Mouse (Mus musculus) hindbrain, embryonic 12.5 days (tissue): ENCODE data around the gene Tenm3. TPM values are rescaled to one million over a fixed set of nuclear protein-coding genes. Genes with fewer than 3 reads are reported as not detected.

ENCODE experiments used
- ATAC-seq: fragments of 200-750 bp; cut with Nextera tagmentation; 2 replicates; pipeline ENCODE4 v1.8.0; 2017; ENCODE audit warnings: moderate TSS enrichment; ENCODE audit not compliant: low FRiP score
- H3K27ac ChIP-seq: fragments of 300-500 bp; sonication (generic); 2 replicates; pipeline ENCODE4 v1.5.1; 2016; ENCODE audit warnings: mild to moderate bottlenecking
- H3K27me3 ChIP-seq: fragments of 300-500 bp; sonication (generic); 2 replicates; pipeline ENCODE4 v1.6.1; 2016; ENCODE audit warnings: mild to moderate bottlenecking
- H3K36me3 ChIP-seq: fragments of 300-500 bp; sonication (generic); 2 replicates; pipeline ENCODE4 v1.6.1; 2016; ENCODE audit warnings: mild to moderate bottlenecking
- H3K4me1 ChIP-seq: fragments of 300-500 bp; sonication (generic); 2 replicates; pipeline ENCODE4 v1.6.1; 2016
- H3K4me2 ChIP-seq: fragments of 300-500 bp; sonication (generic); replicated peaks from 2 replicates; pipeline ENCODE4 v1.6.1; 2016; ENCODE audit warnings: mild to moderate bottlenecking
- H3K4me3 ChIP-seq: fragments of 300-500 bp; sonication (generic); 2 replicates; pipeline ENCODE4 v1.5.1; 2016; ENCODE audit warnings: mild to moderate bottlenecking
- H3K9ac ChIP-seq: fragments of 300-500 bp; sonication (generic); 2 replicates; pipeline ENCODE4 v1.6.1; 2016; ENCODE audit warnings: mild to moderate bottlenecking, moderate library complexity
- H3K9me3 ChIP-seq: fragments of 300-500 bp; sonication (generic); replicated peaks from 2 replicates; pipeline ENCODE4 v1.6.1; 2016; ENCODE audit warnings: mild to moderate bottlenecking
- WGBS: fragments of 180-500 bp; shearing (Covaris S2); methylation state at CpG from one replicate; pipeline ENCODE4 v1.1.7; 2016; 5-methylcytosine and 5-hydroxymethylcytosine counted together
- polyA plus RNA-seq: library from polyadenylated mRNA; unstranded; fragments of >200 nt; fragmentation: Nextera tagmentation; extraction: Ambion mirVana; gene quantifications from 2 replicates; pipeline ENCODE4 v1.2.1, GENCODE M21; 2016

The Tenm3 gene
- polyA plus RNA-seq, 1 experiment from 2014 or later: 52.8 TPM

GRCm38 (mm10) chr8:48638129-48638528 is 205.6 kb downstream of the Tenm3 start:
- Histone ChIP-seq H3K9me3 (no peaks in the 10 kb centered on the region), H3K9ac (no peak overlapping the region), H3K27me3 (no peaks in the 10 kb centered on the region), H3K4me2 (no peak overlapping the region), H3K36me3 (no peaks in the 10 kb centered on the region), H3K4me3 (no peak overlapping the region), H3K27ac (no peak overlapping the region), H3K4me1 (peaks cover 3% of the 10 kb centered on the region; the same call in 1 of the 2 replicates)
- ATAC-seq: no peak
- 79% methylated on average over 4 of the region's 4 CpGs for WGBS

GRCm38 (mm10) chr8:48636979-48637378 is 206.8 kb downstream of the Tenm3 start:
- no peaks in the 10 kb centered on the region for H3K36me3 ChIP-seq
- H3K27me3 ChIP-seq: no peaks in the 10 kb centered on the region
- no peaks in the 10 kb centered on the region for H3K9me3 ChIP-seq
- WGBS: 85% methylated on average over 5 of the region's 5 CpGs
- H3K4me3 ChIP-seq: no peak overlapping the region
- ATAC-seq: no peak
- no peak overlapping the region for H3K27ac ChIP-seq
- H3K9ac ChIP-seq: no peak overlapping the region
- H3K4me2 ChIP-seq: no peak overlapping the region
- peaks cover 3% of the 10 kb centered on the region; the same call in 1 of the 2 replicates for H3K4me1 ChIP-seq

- 72% methylated on average over 4 of the region's 4 CpGs for WGBS
- no peaks in the 10 kb centered on the region for H3K9me3 ChIP-seq
- H3K4me1 ChIP-seq: peaks cover 3% of the 10 kb centered on the region; the same call in 1 of the 2 replicates
- H3K36me3 ChIP-seq: no peaks in the 10 kb centered on the region
- no peaks in the 10 kb centered on the region for H3K27me3 ChIP-seq
- H3K4me2 ChIP-seq: no peak overlapping the region
- no peak overlapping the region for H3K27ac ChIP-seq
- no peak overlapping the region for H3K9ac ChIP-seq
- ATAC-seq: no peak
- no peak overlapping the region for H3K4me3 ChIP-seq
Observed at GRCm38 (mm10) chr8:48635815-48636214, 207.9 kb downstream of the Tenm3 start.

GRCm38 (mm10) chr8:48633426-48633825 is 210.3 kb downstream of the Tenm3 start:
- no peaks in the 10 kb centered on the region for H3K27me3 ChIP-seq
- ATAC-seq: no peak
- peaks cover 3% of the 10 kb centered on the region; the same call in 1 of the 2 replicates for H3K4me1 ChIP-seq
- H3K27ac ChIP-seq: no peak overlapping the region
- no peaks in the 10 kb centered on the region for H3K9me3 ChIP-seq
- no peak overlapping the region for H3K9ac ChIP-seq
- no peak overlapping the region for H3K4me3 ChIP-seq
- WGBS: 68% methylated on average over 8 of the region's 8 CpGs
- H3K36me3 ChIP-seq: no peaks in the 10 kb centered on the region
- H3K4me2 ChIP-seq: no peak overlapping the region

GRCm38 (mm10) chr8:48622517-48623153 is 221.1 kb downstream of the Tenm3 start:
- H3K9me3 ChIP-seq: no peaks in the 10 kb centered on the region
- H3K27ac ChIP-seq: no peak overlapping the region
- H3K4me2 ChIP-seq: no peak overlapping the region
- H3K9ac ChIP-seq: no peak overlapping the region
- ATAC-seq: no peak
- H3K27me3 ChIP-seq: no peaks in the 10 kb centered on the region
- no peak overlapping the region for H3K4me3 ChIP-seq
- H3K36me3 ChIP-seq: no peaks in the 10 kb centered on the region
- WGBS: 82% methylated on average over 11 of the region's 11 CpGs
- H3K4me1 ChIP-seq: no peaks in the 10 kb centered on the region

GRCm38 (mm10) chr8:48615088-48615487 is 228.7 kb downstream of the Tenm3 start:
- no peak for ATAC-seq
- Histone ChIP-seq H3K36me3 (no peaks in the 10 kb centered on the region), H3K4me1 (peaks cover 21% of the 10 kb centered on the region), H3K9me3 (no peaks in the 10 kb centered on the region), H3K9ac (no peak overlapping the region), H3K27ac (no peak overlapping the region), H3K4me2 (no peak overlapping the region), H3K4me3 (no peak overlapping the region), H3K27me3 (no peaks in the 10 kb centered on the region)
- WGBS: 19% methylated on average over 8 of the region's 8 CpGs

GRCm38 (mm10) chr8:48611934-48612512 is 231.7 kb downstream of the Tenm3 start:
- no peak overlapping the region for H3K27ac ChIP-seq
- no peaks in the 10 kb centered on the region for H3K27me3 ChIP-seq
- ATAC-seq: no peak
- H3K36me3 ChIP-seq: no peaks in the 10 kb centered on the region
- H3K4me3 ChIP-seq: no peak overlapping the region
- H3K4me1 ChIP-seq: peaks cover 21% of the 10 kb centered on the region
- 80% methylated on average over 10 of the region's 10 CpGs for WGBS
- H3K4me2 ChIP-seq: no peak overlapping the region
- H3K9me3 ChIP-seq: no peaks in the 10 kb centered on the region
- no peak overlapping the region for H3K9ac ChIP-seq

- Histone ChIP-seq H3K9me3 (no peaks in the 10 kb centered on the region), H3K27ac (peak overlapping the region; percentile 55; the same call in 1 of the 2 replicates), H3K4me3 (no peak overlapping the region), H3K4me1 (peaks cover 21% of the 10 kb centered on the region), H3K27me3 (no peaks in the 10 kb centered on the region), H3K36me3 (no peaks in the 10 kb centered on the region), H3K9ac (no peak overlapping the region), H3K4me2 (peak overlapping the region; percentile 15; the same call in 1 of the 2 replicates)
- WGBS: 44% methylated on average over 12 of the region's 12 CpGs
- ATAC-seq: peak; percentile 75; the same call in 1 of the 2 replicates
Observed at GRCm38 (mm10) chr8:48611126-48611525, 232.6 kb downstream of the Tenm3 start.

- peak overlapping the region; percentile 55; the same call in 1 of the 2 replicates for H3K27ac ChIP-seq
- WGBS: 67% methylated on average over 6 of the region's 6 CpGs
- peaks cover 18% of the 10 kb centered on the region for H3K4me1 ChIP-seq
- H3K9me3 ChIP-seq: no peaks in the 10 kb centered on the region
- no peaks in the 10 kb centered on the region for H3K27me3 ChIP-seq
- no peak overlapping the region for H3K4me2 ChIP-seq
- H3K4me3 ChIP-seq: no peak overlapping the region
- no peak overlapping the region for H3K9ac ChIP-seq
- no peaks in the 10 kb centered on the region for H3K36me3 ChIP-seq
- no peak for ATAC-seq
Observed at GRCm38 (mm10) chr8:48610316-48610715, 233.4 kb downstream of the Tenm3 start.

- H3K4me2 ChIP-seq: no peak overlapping the region
- H3K4me1 ChIP-seq: peaks cover 17% of the 10 kb centered on the region
- H3K36me3 ChIP-seq: no peaks in the 10 kb centered on the region
- no peak for ATAC-seq
- no peaks in the 10 kb centered on the region for H3K9me3 ChIP-seq
- H3K27ac ChIP-seq: no peak overlapping the region
- no peak overlapping the region for H3K9ac ChIP-seq
- 87% methylated on average over 4 of the region's 4 CpGs for WGBS
- no peak overlapping the region for H3K4me3 ChIP-seq
- no peaks in the 10 kb centered on the region for H3K27me3 ChIP-seq
Observed at GRCm38 (mm10) chr8:48609684-48610083, 234.1 kb downstream of the Tenm3 start.

GRCm38 (mm10) chr8:48604190-48604897 is 239.4 kb downstream of the Tenm3 start:
- Histone ChIP-seq H3K4me2 (no peak overlapping the region), H3K4me3 (no peak overlapping the region), H3K4me1 (peaks cover 6% of the 10 kb centered on the region), H3K27me3 (no peaks in the 10 kb centered on the region), H3K36me3 (no peaks in the 10 kb centered on the region), H3K9me3 (no peaks in the 10 kb centered on the region), H3K9ac (no peak overlapping the region), H3K27ac (no peak overlapping the region)
- 82% methylated on average over 10 of the region's 10 CpGs for WGBS
- no peak for ATAC-seq

- no peak overlapping the region for H3K4me3 ChIP-seq
- H3K27me3 ChIP-seq: no peaks in the 10 kb centered on the region
- H3K4me2 ChIP-seq: no peak overlapping the region
- no peaks in the 10 kb centered on the region for H3K9me3 ChIP-seq
- no peaks in the 10 kb centered on the region for H3K36me3 ChIP-seq
- H3K9ac ChIP-seq: no peak overlapping the region
- WGBS: 83% methylated on average over 15 of the region's 15 CpGs
- peaks cover 6% of the 10 kb centered on the region for H3K4me1 ChIP-seq
- H3K27ac ChIP-seq: no peak overlapping the region
- ATAC-seq: no peak
Observed at GRCm38 (mm10) chr8:48603165-48603840, 240.4 kb downstream of the Tenm3 start.
